Mouse (Mus musculus) embryo, embryonic 11.5 days (tissue): ENCODE results near the gene Syne1.

Source experiments
- DNase-seq: peaks from one replicate; pipeline ENCODE4 v3.0.0-alpha.2; 2012; ENCODE audit warnings: low read depth, low spot score

Syne1 gene

GRCm38 (mm10) chr10:5153047-5153446 lies 398.2 kb downstream of the Syne1 start:
- no peak for DNase-seq

GRCm38 (mm10) chr10:5141471-5141870 lies 409.8 kb downstream of the Syne1 start:
- no peak for DNase-seq

DNA sequence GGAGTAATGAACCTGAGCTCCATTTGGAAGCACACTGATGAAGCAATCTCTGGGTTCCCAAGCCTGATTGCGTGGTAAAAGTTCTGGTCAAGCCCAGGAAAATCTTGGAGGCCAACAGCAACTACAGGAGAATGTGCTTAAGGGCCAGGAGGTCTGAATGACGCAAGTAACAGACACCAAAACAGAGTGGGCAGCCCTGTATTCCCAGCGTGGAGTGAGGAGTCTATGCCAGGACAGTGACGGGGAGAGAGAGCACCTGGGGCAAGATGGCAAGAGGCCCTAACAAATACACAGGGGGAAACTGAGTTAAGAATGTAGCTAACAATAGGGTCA lies 411.4 kb downstream of the Syne1 start:
- DNase-seq: no peak

DNA sequence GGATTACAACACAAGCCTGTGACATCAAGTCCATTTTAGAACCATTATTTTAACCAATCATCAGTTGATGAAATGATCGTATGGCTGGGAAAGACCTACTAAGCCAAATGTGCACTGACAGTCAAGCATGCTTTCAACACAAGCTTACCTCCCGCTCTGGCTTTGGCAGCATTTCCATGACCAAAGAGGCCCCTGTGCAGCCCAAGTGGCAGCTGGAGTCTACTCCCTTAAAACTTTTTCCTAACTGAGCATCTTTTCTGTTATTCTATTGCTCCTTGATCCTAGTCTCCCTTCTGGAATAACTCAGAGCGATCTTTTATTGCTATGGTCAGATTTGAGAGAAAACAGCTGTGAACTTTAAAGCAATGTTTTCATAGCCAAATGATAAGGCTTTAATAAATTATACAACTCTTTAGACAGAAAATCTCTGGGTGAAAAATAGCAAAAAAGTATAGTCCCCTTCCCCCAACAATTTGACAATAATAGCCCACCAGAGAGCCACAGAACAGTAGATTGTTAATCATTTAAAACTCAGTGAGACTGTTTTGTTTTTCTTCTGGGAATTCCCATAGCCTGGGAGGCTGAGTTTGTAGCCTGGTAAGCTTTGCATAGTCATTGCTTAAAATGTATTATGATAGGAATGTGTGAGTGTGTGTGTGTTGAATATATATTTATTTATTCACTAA lies 411.9 kb downstream of the Syne1 start:
- DNase-seq: no peak

DNA sequence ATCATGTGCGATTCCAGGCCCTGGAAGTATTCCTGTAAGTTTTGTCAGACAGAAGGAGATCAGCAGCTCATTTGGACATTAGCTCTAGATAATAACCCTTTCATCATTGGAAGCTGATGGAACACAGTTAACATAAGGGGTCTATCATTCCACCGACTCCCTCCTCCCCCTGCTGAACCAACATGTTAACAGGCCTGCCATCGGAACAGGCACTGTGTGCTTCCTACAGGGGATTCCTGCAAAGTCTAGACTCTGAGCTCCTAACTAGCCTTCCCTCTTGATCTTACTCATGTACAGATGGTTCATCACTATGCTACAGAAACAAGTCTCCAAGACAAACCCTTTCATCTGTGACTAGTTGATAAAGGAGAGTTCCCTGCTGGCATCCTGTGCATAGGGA lies 419.2 kb downstream of the Syne1 start:
- DNase-seq: no peak

GRCm38 (mm10) chr10:5130495-5130894 lies 420.8 kb downstream of the Syne1 start:
- no peak for DNase-seq

GRCm38 (mm10) chr10:5124757-5125156 lies 426.5 kb downstream of the Syne1 start:
- DNase-seq: no peak

GRCm38 (mm10) chr10:5116720-5117119 lies 434.6 kb downstream of the Syne1 start:
- no peak for DNase-seq

DNA sequence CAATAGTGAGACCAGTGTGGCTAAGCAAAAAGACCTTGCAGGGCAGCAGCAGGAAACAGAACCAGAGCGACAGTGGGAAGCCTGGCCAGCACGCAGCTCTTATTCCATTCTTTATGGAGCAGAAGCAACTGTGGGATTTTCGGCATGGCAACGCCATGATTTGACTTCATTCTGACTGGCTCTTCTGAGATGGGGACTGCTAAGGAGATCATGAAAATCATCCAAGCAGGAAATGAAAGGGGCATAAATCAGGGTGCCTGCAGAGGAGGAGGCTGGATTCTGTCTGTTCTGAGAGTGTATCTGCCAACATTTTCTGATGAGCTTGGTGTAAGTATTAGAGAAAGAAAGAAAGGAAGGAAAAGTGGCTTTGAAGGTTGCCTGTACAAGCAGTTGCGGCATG lies 435.1 kb downstream of the Syne1 start:
- DNase-seq: no peak

- no peak for DNase-seq
Measured at GRCm38 (mm10) chr10:5110773-5111172, 440.5 kb downstream of the Syne1 start.

DNA sequence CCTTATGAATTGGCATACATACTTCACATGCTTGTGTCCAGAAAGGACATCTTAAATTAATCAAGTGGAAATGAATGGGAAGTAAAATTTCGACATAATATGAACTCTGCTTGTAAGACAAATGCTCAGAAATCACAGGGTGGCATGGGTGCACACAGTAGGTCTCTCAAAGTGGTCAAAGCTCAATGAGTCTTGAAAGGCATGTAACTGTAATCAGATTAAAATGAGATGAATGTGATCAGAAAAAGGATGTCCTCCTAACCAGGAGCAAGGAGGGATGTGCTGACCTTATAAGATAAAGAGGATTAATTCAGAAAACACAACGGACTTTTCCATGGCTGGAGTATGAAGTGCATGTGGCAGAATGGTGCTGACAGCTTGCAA lies 453.5 kb downstream of the Syne1 start:
- DNase-seq: no peak

DNA sequence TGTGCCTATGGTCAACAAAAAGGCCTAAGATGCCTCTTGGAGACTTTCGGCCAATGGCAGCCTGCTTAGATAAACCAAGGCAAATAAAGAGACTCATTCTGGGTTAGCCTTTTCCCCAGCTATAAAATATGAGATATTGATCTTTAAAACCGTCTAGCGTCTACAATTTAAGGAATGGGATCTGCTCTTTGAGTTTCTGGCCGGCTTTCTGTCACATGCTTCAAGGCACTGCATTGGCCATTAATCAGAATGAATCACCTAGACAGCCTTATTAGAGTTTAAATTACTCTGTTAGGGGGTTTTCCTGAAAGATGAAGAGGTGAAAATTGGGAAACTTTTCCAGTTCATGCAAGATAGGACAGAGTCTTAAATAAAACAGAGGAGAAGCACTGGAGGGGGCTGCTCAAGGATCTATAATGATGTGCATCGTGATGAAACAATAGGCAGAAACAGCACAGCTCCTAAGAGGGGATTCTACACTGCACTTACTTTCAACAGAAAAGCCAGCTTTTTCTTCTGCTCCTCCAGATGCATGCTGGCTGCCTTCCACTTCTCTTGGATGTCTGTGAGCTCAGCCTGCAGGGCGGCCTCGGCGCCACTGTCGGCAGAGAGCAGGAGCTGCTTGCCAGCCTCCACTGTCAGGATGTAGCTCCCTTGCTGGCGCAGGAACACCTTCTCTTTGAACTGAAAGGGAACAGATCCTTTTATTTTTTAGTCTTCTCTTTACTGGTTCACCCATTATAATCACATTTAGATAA lies 454.1 kb downstream of the Syne1 start:
- DNase-seq: no peak

GRCm38 (mm10) chr10:5089133-5089532 lies 462.1 kb downstream of the Syne1 start:
- DNase-seq: no peak

- DNase-seq: no peak
Measured at GRCm38 (mm10) chr10:5087336-5087735, 463.9 kb downstream of the Syne1 start.

GRCm38 (mm10) chr10:5086329-5086728 lies 465.0 kb downstream of the Syne1 start:
- no peak for DNase-seq

DNA sequence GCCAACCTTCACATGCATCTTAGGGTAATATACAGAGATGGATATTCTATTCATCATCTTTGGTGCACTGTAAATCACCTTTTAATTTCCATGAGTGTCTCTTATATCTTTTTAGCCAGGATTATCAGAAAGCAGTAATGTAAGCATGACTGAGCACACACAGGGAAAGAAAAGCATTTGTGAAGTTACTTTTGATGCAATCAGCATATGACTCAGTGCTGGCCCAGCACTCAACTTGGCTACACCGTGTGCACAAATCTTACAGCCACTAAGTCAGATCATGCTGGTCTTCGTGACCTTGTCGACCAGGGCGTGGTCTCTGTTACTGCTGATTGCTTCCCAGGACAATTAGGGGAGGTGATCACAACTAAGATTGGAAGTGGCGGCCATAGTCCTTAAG lies 465.5 kb downstream of the Syne1 start:
- DNase-seq: no peak

DNA sequence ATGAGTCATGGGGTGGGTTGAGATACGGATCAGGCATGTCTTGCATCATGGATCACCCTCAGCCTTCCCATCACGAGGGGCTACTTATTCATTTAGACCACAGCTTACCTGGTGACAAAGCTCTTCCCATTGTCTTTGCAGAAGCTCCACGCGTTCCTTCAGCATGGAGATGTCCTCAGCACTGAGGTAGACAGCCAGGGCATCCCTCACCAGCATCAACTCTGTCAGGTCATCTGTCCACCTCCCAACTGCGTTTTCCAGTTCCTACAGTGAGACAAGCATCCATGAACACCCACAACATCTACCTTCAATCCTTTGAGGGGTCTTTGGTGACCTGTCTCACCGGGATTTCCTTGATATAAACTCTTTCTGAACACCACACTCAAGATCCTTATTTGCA lies 467.6 kb downstream of the Syne1 start:
- DNase-seq: no peak

DNA sequence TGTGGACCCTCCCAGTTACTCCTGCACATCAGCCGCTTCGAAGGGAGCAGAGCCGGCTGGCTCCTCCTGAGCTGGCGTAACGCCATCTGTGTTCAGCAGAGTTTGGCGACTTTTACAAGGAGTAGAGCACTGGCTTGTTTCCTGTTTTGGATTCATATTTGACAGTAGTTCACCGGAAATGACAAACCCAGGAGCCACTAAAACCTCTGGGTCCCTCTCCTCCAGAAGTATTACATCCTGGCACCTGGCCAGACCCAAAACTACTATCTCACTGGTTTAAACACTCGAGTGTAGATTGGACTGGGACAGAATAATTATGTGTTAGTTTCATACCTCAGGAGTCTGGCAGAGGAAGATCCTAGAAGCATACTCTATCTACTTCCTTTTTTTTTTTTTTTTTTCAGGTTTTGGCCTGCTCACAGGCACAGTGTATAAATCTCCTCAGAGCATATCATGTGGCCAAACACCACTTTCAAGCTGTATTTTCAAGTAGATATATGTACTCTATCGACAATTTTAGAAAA lies 471.3 kb downstream of the Syne1 start:
- no peak for DNase-seq

DNA sequence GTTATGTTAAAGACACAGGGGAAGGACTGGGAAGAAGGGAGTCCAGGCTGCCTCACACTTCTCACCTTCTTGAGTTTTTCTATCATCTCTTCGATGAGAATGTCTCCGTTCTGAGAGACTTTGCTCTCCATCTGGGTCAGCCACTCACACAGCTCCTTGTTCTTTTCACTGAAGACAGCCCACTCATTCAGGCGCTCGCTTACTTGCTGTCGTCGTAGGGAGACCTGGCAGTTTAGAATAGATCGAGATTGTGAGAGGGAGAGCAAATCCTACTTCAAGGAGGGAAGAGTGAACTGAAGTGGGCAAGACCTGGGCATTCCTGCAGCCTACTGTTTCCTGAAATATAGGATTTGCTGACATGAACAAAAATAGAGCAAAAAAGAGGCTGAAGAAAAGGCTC lies 475.6 kb downstream of the Syne1 start:
- no peak for DNase-seq

DNA sequence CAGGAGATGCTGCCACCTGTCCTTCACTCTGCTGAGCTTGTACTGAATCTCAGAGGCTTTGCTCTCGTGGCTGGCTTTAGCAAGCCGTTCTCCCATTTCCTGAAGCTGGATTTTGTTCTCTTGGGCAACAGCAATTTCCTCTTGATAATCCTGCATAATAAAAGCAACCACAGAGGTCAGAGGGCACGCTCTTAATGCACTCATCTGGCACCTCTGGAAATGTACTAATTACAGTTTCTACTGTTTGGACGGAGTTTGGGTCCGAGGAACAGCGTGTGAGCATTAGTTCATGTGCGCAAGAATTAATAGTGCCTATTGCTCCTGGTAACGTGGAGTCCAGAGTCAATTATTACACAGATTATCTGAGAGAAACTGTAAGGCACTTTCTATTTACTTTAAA lies 479.2 kb downstream of the Syne1 start:
- no peak for DNase-seq

DNA sequence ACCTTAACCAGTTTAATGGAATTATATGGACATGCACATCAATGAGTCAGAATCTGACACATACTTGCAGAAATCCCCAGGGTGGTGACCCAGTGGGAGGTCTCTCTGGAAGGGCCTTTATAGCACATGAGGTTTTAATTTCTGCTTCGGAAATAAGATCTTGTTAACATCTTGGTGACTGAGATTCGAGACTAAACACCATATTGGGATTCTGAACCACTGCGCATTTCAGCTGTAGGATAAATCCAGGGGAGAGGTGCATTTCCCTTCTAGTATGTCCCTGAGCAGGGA lies 480.4 kb downstream of the Syne1 start:
- DNase-seq: no peak

DNA sequence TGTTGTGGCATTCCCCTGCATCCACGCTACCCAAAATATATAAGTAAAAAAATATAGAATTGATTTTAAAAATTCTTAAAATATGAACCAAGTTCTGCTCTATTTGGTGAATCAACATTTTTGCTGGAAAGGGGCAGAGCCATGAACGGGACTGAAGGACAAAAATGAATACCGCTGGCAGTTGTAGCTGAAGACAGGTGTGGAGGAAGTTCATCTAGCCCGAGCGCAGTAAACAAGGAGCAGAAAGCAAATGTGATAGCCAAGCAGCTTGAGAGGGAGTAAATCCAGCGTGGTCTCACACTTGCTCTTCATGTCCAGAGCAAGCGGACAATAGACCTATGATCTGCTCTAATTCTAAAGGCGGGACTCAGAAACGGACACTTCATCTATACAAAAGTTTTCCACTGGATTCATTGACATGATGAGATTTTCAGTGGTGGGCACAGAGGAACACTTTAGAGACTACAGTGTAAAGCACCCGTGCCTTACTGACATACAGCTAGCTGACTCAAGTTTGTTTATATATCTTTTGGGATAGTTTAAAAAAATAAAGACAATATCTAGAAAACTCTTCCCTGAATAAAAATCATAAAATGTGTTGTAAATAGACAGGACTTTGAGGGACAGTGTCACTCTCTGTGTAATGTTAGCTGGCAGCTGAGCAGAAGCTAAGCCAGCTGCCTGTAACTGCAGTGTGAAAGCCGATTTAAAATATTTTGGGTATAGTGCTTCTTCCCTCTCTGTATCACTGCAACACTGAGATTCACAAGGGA lies 480.9 kb downstream of the Syne1 start:
- no peak for DNase-seq
